Mouse (Mus musculus): ENCODE results near the gene Olfr1359. TPM values are rescaled to one million over a fixed set of nuclear protein-coding genes. Genes with fewer than 3 reads are reported as not detected.
A peak's percentile ranks its signal among the peaks of the same experiment; 100 is the strongest.
"Not testable (repeated sequence)": the region's sequence is repeated elsewhere in the genome, so short reads cannot be mapped to it uniquely, and the experiment has no call there.

The Olfr1359 gene
- polyA plus RNA-seq, 1 experiment: not detected

GRCm38 (mm10) chr13:21716540-21717391 lies 18.9 kb downstream of the Olfr1359 start:
- TF ChIP-seq POLR2A (IDR thresholded peaks at IDR 0.05; ENCODE audit: borderline replicate concordance, extremely low read depth, insufficient read depth, insufficient read length, poor library complexity, severe bottlenecking): peak; percentile 28; the same call in 1 of the 2 replicates
- DNase-seq (ENCODE audit: low read depth): not testable (repeated sequence)

GRCm38 (mm10) chr13:21717397-21718357 lies 19.8 kb downstream of the Olfr1359 start, which contains the start of gene Hist1h3h:
Gene Hist1h3h, plus strand, starts transcription at chr13:21717659.
- DNase-seq (ENCODE audit: low read depth): peak; percentile 98

GRCm38 (mm10) chr13:21718381-21719080 lies 20.6 kb downstream of the Olfr1359 start:
- TF ChIP-seq POLR2A (IDR thresholded peaks at IDR 0.05; ENCODE audit: borderline replicate concordance, extremely low read depth, insufficient read depth, insufficient read length, poor library complexity, severe bottlenecking) (no peak), CTCF (IDR thresholded peaks at IDR 0.05; ENCODE audit: borderline replicate concordance, extremely low read depth, insufficient read depth, insufficient read length) (no peak)
- peak; percentile 30 for DNase-seq (ENCODE audit: low read depth)

More at GRCm38 (mm10) chr13:21717397-21718357, 19.8 kb downstream of the Olfr1359 start, which contains the start of gene Hist1h3h:
- TF ChIP-seq POLR2A (IDR thresholded peaks at IDR 0.05; ENCODE audit: borderline replicate concordance, extremely low read depth, insufficient read depth, insufficient read length, poor library complexity, severe bottlenecking): peak; percentile 57; the same call in 1 of the 2 replicates

DNA sequence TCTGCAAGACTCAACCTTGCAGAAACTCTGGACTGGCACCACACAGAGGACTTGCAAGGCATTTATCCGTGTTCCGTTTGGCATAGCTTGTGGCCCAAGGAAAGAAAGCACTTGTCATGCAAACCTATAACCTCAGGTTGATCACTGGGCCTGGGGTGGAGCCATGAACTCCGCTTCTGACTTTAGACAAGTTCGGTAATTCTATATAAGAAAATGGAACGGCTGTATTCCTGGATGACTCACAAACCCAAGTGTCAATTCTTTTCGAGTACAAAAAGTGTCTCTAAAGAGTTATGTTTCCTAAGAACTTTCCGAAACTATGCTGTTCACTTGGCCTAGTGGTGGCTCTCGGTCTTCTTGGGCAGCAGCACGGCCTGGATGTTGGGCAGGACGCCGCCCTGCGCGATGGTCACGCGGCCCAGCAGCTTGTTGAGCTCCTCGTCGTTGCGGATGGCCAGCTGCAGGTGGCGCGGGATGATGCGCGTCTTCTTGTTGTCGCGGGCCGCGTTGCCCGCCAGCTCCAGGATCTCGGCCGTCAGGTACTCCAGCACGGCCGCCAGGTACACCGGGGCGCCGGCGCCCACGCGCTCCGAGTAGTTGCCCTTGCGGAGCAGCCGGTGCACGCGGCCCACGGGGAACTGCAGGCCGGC lies 23.3 kb downstream of the Olfr1359 start:
- peak; percentile 53 for DNase-seq (ENCODE audit: low read depth)

DNA sequence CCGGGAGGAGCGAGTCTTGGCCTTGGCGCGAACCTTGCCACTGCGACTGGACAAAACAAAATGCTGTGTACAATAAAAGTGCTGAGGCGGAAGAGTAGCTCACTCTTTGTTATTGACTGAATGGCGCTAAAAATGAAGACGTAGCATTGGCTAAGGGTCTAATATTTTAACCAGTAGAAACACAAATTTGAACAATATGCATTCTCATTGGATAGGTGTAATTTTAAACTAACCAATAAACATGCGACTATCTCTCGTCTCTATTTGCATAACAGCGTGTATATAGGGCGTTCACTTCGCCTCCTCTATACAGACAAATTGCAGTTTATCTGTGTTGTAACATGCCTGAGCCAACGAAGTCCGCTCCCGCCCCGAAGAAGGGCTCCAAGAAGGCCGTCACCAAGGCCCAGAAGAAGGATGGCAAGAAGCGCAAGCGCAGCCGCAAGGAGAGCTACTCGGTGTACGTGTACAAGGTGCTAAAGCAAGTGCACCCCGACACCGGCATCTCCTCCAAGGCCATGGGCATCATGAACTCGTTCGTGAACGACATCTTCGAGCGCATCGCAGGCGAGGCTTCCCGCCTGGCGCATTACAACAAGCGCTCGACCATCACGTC lies 24.0 kb downstream of the Olfr1359 start, which contains the start of gene Hist1h2bm:
Gene Hist1h2bm (plus strand): TSS at position 288 of the 616 bp plus-strand sequence.
- peak; percentile 98 for DNase-seq (ENCODE audit: low read depth)
- TF ChIP-seq POLR2A (IDR thresholded peaks at IDR 0.05; ENCODE audit: borderline replicate concordance, extremely low read depth, insufficient read depth, insufficient read length, poor library complexity, severe bottlenecking): peak; percentile 52; the same call in 1 of the 2 replicates

GRCm38 (mm10) chr13:21722373-21722925 lies 24.5 kb downstream of the Olfr1359 start:
- peak; percentile 70 for DNase-seq (ENCODE audit: low read depth)
- TF ChIP-seq POLR2A (IDR thresholded peaks at IDR 0.05; ENCODE audit: borderline replicate concordance, extremely low read depth, insufficient read depth, insufficient read length, poor library complexity, severe bottlenecking) (0 out of 2 replicates have a peak, but pooled peaks have one; percentile 5), CTCF (IDR thresholded peaks at IDR 0.05; ENCODE audit: borderline replicate concordance, extremely low read depth, insufficient read depth, insufficient read length) (no peak)

- no peak for TF ChIP-seq POLR2A (IDR thresholded peaks at IDR 0.05; ENCODE audit: borderline replicate concordance, extremely low read depth, insufficient read depth, insufficient read length, poor library complexity, severe bottlenecking)
- no peak for TF ChIP-seq CTCF (IDR thresholded peaks at IDR 0.05; ENCODE audit: borderline replicate concordance, extremely low read depth, insufficient read depth, insufficient read length)
- peak; percentile 26 for DNase-seq (ENCODE audit: low read depth)
Observed at GRCm38 (mm10) chr13:21722993-21723836, 25.3 kb downstream of the Olfr1359 start.

DNA sequence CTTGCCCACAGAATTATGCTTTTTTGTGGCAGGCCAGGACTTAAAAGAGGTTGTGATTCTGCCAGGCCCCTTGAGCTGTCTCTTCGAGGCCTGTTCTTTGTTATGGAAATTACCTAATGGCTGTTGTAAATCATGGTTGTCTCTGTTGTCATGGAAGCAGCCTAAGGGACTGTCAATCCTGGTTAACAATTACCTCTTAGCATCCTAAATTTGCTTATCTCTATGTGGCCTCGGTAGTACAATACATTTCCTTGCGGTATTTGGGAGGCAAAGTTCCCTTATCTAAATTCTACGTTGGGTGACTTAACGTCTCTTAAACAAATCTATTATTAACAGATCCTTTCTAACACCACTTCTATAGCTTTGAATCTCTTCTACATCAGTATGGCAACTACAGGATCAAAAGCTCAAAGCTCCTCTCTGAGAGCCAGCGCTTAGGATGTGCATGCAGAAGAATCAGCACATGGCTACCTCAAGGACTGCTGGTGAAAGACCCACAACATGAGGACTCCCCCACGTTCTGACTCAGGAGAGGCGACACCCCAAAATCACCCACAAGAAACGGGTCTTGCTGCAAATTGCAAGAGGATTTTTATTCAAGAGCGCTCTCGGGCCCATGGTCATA lies 30.1 kb downstream of the Olfr1359 start:
- DNase-seq (ENCODE audit: low read depth): peak; percentile 83
- TF ChIP-seq POLR2A (IDR thresholded peaks at IDR 0.05; ENCODE audit: borderline replicate concordance, extremely low read depth, insufficient read depth, insufficient read length, poor library complexity, severe bottlenecking) (no peak), CTCF (IDR thresholded peaks at IDR 0.05; ENCODE audit: borderline replicate concordance, extremely low read depth, insufficient read depth, insufficient read length) (no peak)

- no peak for TF ChIP-seq CTCF (IDR thresholded peaks at IDR 0.05; ENCODE audit: borderline replicate concordance, extremely low read depth, insufficient read depth, insufficient read length)
- TF ChIP-seq POLR2A (IDR thresholded peaks at IDR 0.05; ENCODE audit: borderline replicate concordance, extremely low read depth, insufficient read depth, insufficient read length, poor library complexity, severe bottlenecking): no peak
- DNase-seq (ENCODE audit: low read depth): no peak
Observed at GRCm38 (mm10) chr13:21729544-21729943, 31.6 kb downstream of the Olfr1359 start.

Measured in brain, embryonic 14.5 days (tissue).